Mouse (Mus musculus) intestine, embryonic 16.5 days (tissue): ENCODE measurements around the gene Psmd9. TPM values are rescaled to one million over a fixed set of nuclear protein-coding genes. Genes with fewer than 3 reads are reported as not detected.

Experiments
- ATAC-seq: fragments of 200-750 bp; cut with Nextera tagmentation; 2 replicates; pipeline ENCODE4 v1.8.0; 2017; ENCODE audit warnings: moderate TSS enrichment, moderate library complexity
- H3K27ac ChIP-seq: fragments of 300-500 bp; sonication (generic); 2 replicates; pipeline ENCODE4 v1.5.1; 2014; ENCODE audit warnings: mild to moderate bottlenecking, low read length
- H3K27me3 ChIP-seq: fragments of 300-500 bp; sonication (generic); replicated peaks from 2 replicates; pipeline ENCODE4 v1.6.1; 2014; ENCODE audit warnings: low read length, control low read depth, mixed read lengths; ENCODE audit not compliant: control insufficient read depth, insufficient read depth
- H3K36me3 ChIP-seq: fragments of 300-500 bp; sonication (generic); 2 replicates; pipeline ENCODE4 v1.6.1; 2014; ENCODE audit warnings: low read length, control low read depth; ENCODE audit not compliant: control insufficient read depth, insufficient read depth
- H3K4me1 ChIP-seq: fragments of 300-500 bp; sonication (generic); 2 replicates; pipeline ENCODE4 v1.6.1; 2014; ENCODE audit warnings: low read length, control low read depth, mixed read lengths; ENCODE audit not compliant: control insufficient read depth, insufficient read depth
- H3K4me2 ChIP-seq: fragments of 300-500 bp; sonication (generic); 2 replicates; pipeline ENCODE4 v1.6.1; 2014; ENCODE audit warnings: low read depth, low read length, control low read depth
- H3K4me3 ChIP-seq: fragments of 300-500 bp; sonication (generic); 2 replicates; pipeline ENCODE4 v1.5.1; 2014; ENCODE audit warnings: mild to moderate bottlenecking, low read length
- H3K9ac ChIP-seq: fragments of 300-500 bp; sonication (generic); 2 replicates; pipeline ENCODE4 v1.6.1; 2014; ENCODE audit warnings: low read depth, low read length
- H3K9me3 ChIP-seq: fragments of 300-500 bp; sonication (generic); 2 replicates; pipeline ENCODE4 v1.6.1; 2016; ENCODE audit warnings: low read length, control low read depth; ENCODE audit not compliant: control insufficient read depth
- WGBS: fragments of 180-500 bp; shearing (Covaris S2); extraction: QIAGEN DNeasy Blood & Tissue Kit; methylation state at CpG from one replicate; pipeline ENCODE4 v1.1.7; 2014; 5-methylcytosine and 5-hydroxymethylcytosine counted together
- polyA plus RNA-seq: library from polyadenylated mRNA; unstranded; fragments of >200 nt; fragmentation: Nextera tagmentation; extraction: Ambion mirVana; gene quantifications from 2 replicates; pipeline ENCODE4 v1.2.1, GENCODE M21; 2015

The Psmd9 gene
- polyA plus RNA-seq: 64.3 and 66.3 TPM in 2 replicates

- Histone ChIP-seq H3K9ac (no peak within 1 kb of the TSS), H3K27ac (no peak within 1 kb of the TSS), H3K9me3 (no peaks in the 10 kb centered on the region), H3K4me2 (no peak within 1 kb of the TSS), H3K4me1 (peaks cover 3% of the 10 kb centered on the region; the same call in 1 of the 2 replicates), H3K4me3 (no peak within 1 kb of the TSS), H3K36me3 (peaks cover 6% of the 10 kb centered on the region), H3K27me3 (no peaks in the 10 kb centered on the region)
- ATAC-seq: no peak
- 81% methylated on average over 5 of the region's 5 CpGs for WGBS
These were observed at the start of gene Psmd9 for GRCm38 (mm10) chr5:123169284-123169683. Gene Psmd9, plus strand, starts transcription at chr5:123169413.

- 71% methylated on average over 7 of the region's 7 CpGs for WGBS
- no peak overlapping the region for H3K4me2 ChIP-seq
- H3K27ac ChIP-seq: no peak overlapping the region
- no peaks in the 10 kb centered on the region for H3K27me3 ChIP-seq
- no peaks in the 10 kb centered on the region for H3K4me1 ChIP-seq
- H3K9me3 ChIP-seq: no peaks in the 10 kb centered on the region
- H3K4me3 ChIP-seq: no peak overlapping the region
- H3K36me3 ChIP-seq: no peaks in the 10 kb centered on the region
- H3K9ac ChIP-seq: no peak overlapping the region
- no peak for ATAC-seq
These were observed 48.5 kb upstream of the Psmd9 start for GRCm38 (mm10) chr5:123120624-123121215.

GRCm38 (mm10) chr5:123122181-123122580 is 47.0 kb upstream of the Psmd9 start:
- WGBS: 87% methylated on average over 4 of the region's 4 CpGs

GRCm38 (mm10) chr5:123125105-123125504 is 44.1 kb upstream of the Psmd9 start:
- no peak overlapping the region for H3K4me2 ChIP-seq
- H3K36me3 ChIP-seq: 0 out of 2 replicates have a peak, but pooled peaks cover 4% of the 10 kb centered on the region
- H3K4me1 ChIP-seq: peaks cover 8% of the 10 kb centered on the region
- H3K9ac ChIP-seq: no peak overlapping the region
- no peak overlapping the region for H3K4me3 ChIP-seq
- no peaks in the 10 kb centered on the region for H3K27me3 ChIP-seq
- H3K27ac ChIP-seq: no peak overlapping the region
- WGBS: 76% methylated on average over 6 of the region's 6 CpGs
- ATAC-seq: no peak
- H3K9me3 ChIP-seq: no peaks in the 10 kb centered on the region

More at GRCm38 (mm10) chr5:123122181-123122580, 47.0 kb upstream of the Psmd9 start:
- H3K4me3 ChIP-seq: no peak overlapping the region
- H3K9ac ChIP-seq: no peak overlapping the region
- no peak for ATAC-seq
- no peak overlapping the region for H3K27ac ChIP-seq
- 0 out of 2 replicates have a peak, but pooled peaks cover 3% of the 10 kb centered on the region for H3K4me1 ChIP-seq
- H3K36me3 ChIP-seq: no peaks in the 10 kb centered on the region
- H3K27me3 ChIP-seq: no peaks in the 10 kb centered on the region
- H3K9me3 ChIP-seq: no peaks in the 10 kb centered on the region
- no peak overlapping the region for H3K4me2 ChIP-seq

GRCm38 (mm10) chr5:123125638-123126406 is 43.4 kb upstream of the Psmd9 start:
- no peak overlapping the region for H3K4me3 ChIP-seq
- ATAC-seq: no peak
- H3K4me2 ChIP-seq: no peak overlapping the region
- H3K4me1 ChIP-seq: peaks cover 11% of the 10 kb centered on the region
- H3K9ac ChIP-seq: no peak overlapping the region
- no peaks in the 10 kb centered on the region for H3K27me3 ChIP-seq
- WGBS: 77% methylated on average over 18 of the region's 18 CpGs
- no peaks in the 10 kb centered on the region for H3K9me3 ChIP-seq
- H3K27ac ChIP-seq: no peak overlapping the region
- 0 out of 2 replicates have a peak, but pooled peaks cover 4% of the 10 kb centered on the region for H3K36me3 ChIP-seq

- H3K4me1 ChIP-seq: peaks cover 18% of the 10 kb centered on the region
- no peaks in the 10 kb centered on the region for H3K27me3 ChIP-seq
- ATAC-seq: no peak
- no peak overlapping the region for H3K4me2 ChIP-seq
- 0 out of 2 replicates have a peak, but pooled peaks cover 4% of the 10 kb centered on the region for H3K36me3 ChIP-seq
- 76% methylated on average over 6 of the region's 6 CpGs for WGBS
- H3K4me3 ChIP-seq: no peak overlapping the region
- no peak overlapping the region for H3K27ac ChIP-seq
- H3K9ac ChIP-seq: no peak overlapping the region
- H3K9me3 ChIP-seq: no peaks in the 10 kb centered on the region
These were observed 42.2 kb upstream of the Psmd9 start for GRCm38 (mm10) chr5:123127031-123127430.

GRCm38 (mm10) chr5:123128426-123129169 is 40.6 kb upstream of the Psmd9 start:
- no peak for ATAC-seq
- H3K27ac ChIP-seq: no peak overlapping the region
- H3K27me3 ChIP-seq: no peaks in the 10 kb centered on the region
- H3K4me1 ChIP-seq: peaks cover 33% of the 10 kb centered on the region
- 0 out of 2 replicates have a peak, but pooled peaks cover 4% of the 10 kb centered on the region for H3K36me3 ChIP-seq
- H3K4me3 ChIP-seq: no peak overlapping the region
- H3K9ac ChIP-seq: no peak overlapping the region
- WGBS: 61% methylated on average over 9 of the region's 10 CpGs
- no peak overlapping the region for H3K4me2 ChIP-seq
- no peaks in the 10 kb centered on the region for H3K9me3 ChIP-seq

- ATAC-seq: no peak
- H3K4me3 ChIP-seq: no peak overlapping the region
- no peaks in the 10 kb centered on the region for H3K27me3 ChIP-seq
- H3K36me3 ChIP-seq: 0 out of 2 replicates have a peak, but pooled peaks cover 4% of the 10 kb centered on the region
- no peak overlapping the region for H3K27ac ChIP-seq
- 78% methylated on average over 10 of the region's 10 CpGs for WGBS
- H3K9ac ChIP-seq: no peak overlapping the region
- no peaks in the 10 kb centered on the region for H3K9me3 ChIP-seq
- no peak overlapping the region for H3K4me2 ChIP-seq
- peaks cover 39% of the 10 kb centered on the region for H3K4me1 ChIP-seq
These were observed 39.9 kb upstream of the Psmd9 start for GRCm38 (mm10) chr5:123129170-123129757.
